Mouse (Mus musculus): ENCODE data around the gene Reln.

The Reln gene

GRCm38 (mm10) chr5:22106811-22107485 is 237.6 kb downstream of the Reln start:
- DNase-seq, result peak in 1 of 2 experiments; percentile 26

GRCm38 (mm10) chr5:22094984-22095383 is 249.5 kb downstream of the Reln start:
- peak in 1 of 2 experiments; percentile 27 for DNase-seq

- DNase-seq, result no peak
Observed at GRCm38 (mm10) chr5:22094043-22094442, 250.5 kb downstream of the Reln start.

GRCm38 (mm10) chr5:22093157-22093865 is 251.2 kb downstream of the Reln start:
- peak; percentile 39 to 44 for DNase-seq

GRCm38 (mm10) chr5:22080468-22080986 is 264.0 kb downstream of the Reln start:
- DNase-seq, result no peak

GRCm38 (mm10) chr5:22074971-22075370 is 269.5 kb downstream of the Reln start:
- DNase-seq, result no peak

- DNase-seq, result no peak
Observed at GRCm38 (mm10) chr5:22072591-22072990, 271.9 kb downstream of the Reln start.

GRCm38 (mm10) chr5:22059251-22059650 is 285.3 kb downstream of the Reln start:
- peak in 1 of 2 experiments; percentile 32 for DNase-seq

- no peak for DNase-seq
Observed at GRCm38 (mm10) chr5:22041825-22042224, 302.7 kb downstream of the Reln start.

GRCm38 (mm10) chr5:22039375-22040149 is 304.9 kb downstream of the Reln start:
- DNase-seq, result no peak

- no peak for DNase-seq
Observed at GRCm38 (mm10) chr5:22035201-22035600, 309.3 kb downstream of the Reln start.

- no peak for DNase-seq
Observed at GRCm38 (mm10) chr5:22033039-22033438, 311.5 kb downstream of the Reln start.

- DNase-seq, result no peak
Observed at GRCm38 (mm10) chr5:22031653-22032052, 312.8 kb downstream of the Reln start.

GRCm38 (mm10) chr5:22028379-22028778 is 316.1 kb downstream of the Reln start:
- DNase-seq, result no peak

- no peak for DNase-seq
Observed at GRCm38 (mm10) chr5:22027240-22027875, 317.1 kb downstream of the Reln start.

- DNase-seq, result peak; percentile 71 to 85
Observed at GRCm38 (mm10) chr5:22025746-22026145, 318.8 kb downstream of the Reln start.

GRCm38 (mm10) chr5:22024108-22024507 is 320.4 kb downstream of the Reln start:
- DNase-seq, result no peak

- peak; percentile 72 to 80 for DNase-seq
Observed at GRCm38 (mm10) chr5:22017896-22018295, 326.6 kb downstream of the Reln start.

- DNase-seq, result no peak
Observed at GRCm38 (mm10) chr5:22014459-22014858, 330.0 kb downstream of the Reln start.

- no peak for DNase-seq
Observed at GRCm38 (mm10) chr5:22009142-22009541, 335.4 kb downstream of the Reln start.

GRCm38 (mm10) chr5:22007304-22008059 is 337.0 kb downstream of the Reln start:
- DNase-seq, result no peak

GRCm38 (mm10) chr5:22003858-22004257 is 340.6 kb downstream of the Reln start:
- DNase-seq, result peak in 1 of 2 experiments; percentile 30
